Mouse (Mus musculus) lung, embryonic 16.5 days (tissue): ENCODE results near the gene Aak1. TPM values are rescaled to one million over a fixed set of nuclear protein-coding genes. Genes with fewer than 3 reads are reported as not detected.

Experiments used
- ATAC-seq: fragments of 200-750 bp; cut with Nextera tagmentation; 2 replicates; pipeline ENCODE4 v1.8.0; 2017; ENCODE audit warnings: low read depth, mild to moderate bottlenecking, moderate library complexity
- H3K27ac ChIP-seq: fragments of 300-500 bp; sonication (generic); 2 replicates; pipeline ENCODE4 v1.5.1; 2014; ENCODE audit warnings: mild to moderate bottlenecking, control low read depth, low read length
- H3K27me3 ChIP-seq: fragments of 300-500 bp; sonication (generic); 2 replicates; pipeline ENCODE4 v1.6.1; 2014; ENCODE audit warnings: low read depth, low read length, mixed read lengths; ENCODE audit not compliant: control insufficient read depth, insufficient read depth
- H3K36me3 ChIP-seq: fragments of 300-500 bp; sonication (generic); 2 replicates; pipeline ENCODE4 v1.6.1; 2014; ENCODE audit warnings: low read length; ENCODE audit not compliant: control insufficient read depth, insufficient read depth
- H3K4me1 ChIP-seq: fragments of 300-500 bp; sonication (generic); replicated peaks from 2 replicates; pipeline ENCODE4 v1.6.1; 2014; ENCODE audit warnings: low read length, mixed read lengths; ENCODE audit not compliant: control insufficient read depth, insufficient read depth
- H3K4me2 ChIP-seq: fragments of 300-500 bp; sonication (generic); 2 replicates; pipeline ENCODE4 v1.6.1; 2014; ENCODE audit warnings: low read depth, low read length, control low read depth
- H3K4me3 ChIP-seq: fragments of 300-500 bp; sonication (generic); 2 replicates; pipeline ENCODE4 v1.5.1; 2014; ENCODE audit warnings: mild to moderate bottlenecking, low read length, control low read depth
- H3K9ac ChIP-seq: fragments of 300-500 bp; sonication (generic); 2 replicates; pipeline ENCODE4 v1.6.1; 2014; ENCODE audit warnings: low read length, control low read depth
- H3K9me3 ChIP-seq: fragments of 300-500 bp; sonication (generic); 2 replicates; pipeline ENCODE4 v1.6.1; 2016; ENCODE audit warnings: low read length; ENCODE audit not compliant: control insufficient read depth
- WGBS: fragments of 180-500 bp; shearing (Covaris S2); extraction: QIAGEN DNeasy Blood & Tissue Kit; methylation state at CpG from one replicate; pipeline ENCODE4 v1.1.7; 2014; 5-methylcytosine and 5-hydroxymethylcytosine counted together
- polyA plus RNA-seq: library from polyadenylated mRNA; unstranded; fragments of >200 nt; fragmentation: Nextera tagmentation; extraction: Ambion mirVana; gene quantifications from 2 replicates; pipeline ENCODE4 v1.2.1, GENCODE M21; 2015

Aak1 gene
- polyA plus RNA-seq, 1 experiment from 2014 or later: 11.6 TPM

DNA sequence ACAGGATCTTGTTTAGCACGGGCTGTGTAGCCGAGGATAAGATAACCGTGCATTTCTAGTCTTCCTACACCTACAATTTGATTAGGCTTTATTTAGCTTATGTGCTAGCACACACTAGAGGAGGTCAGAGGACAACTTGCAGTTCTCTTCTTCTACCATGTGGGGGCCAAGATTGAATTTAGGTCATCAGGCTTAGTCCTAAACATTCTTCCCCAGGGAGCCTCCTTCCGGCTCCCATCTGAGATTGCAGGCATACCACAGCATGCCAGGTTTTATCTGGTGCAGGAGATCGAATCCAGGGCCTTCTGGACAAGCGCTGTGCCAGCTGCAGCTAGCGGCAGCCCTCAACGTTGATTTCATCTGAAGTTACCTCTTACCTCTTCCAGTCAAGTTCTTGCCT lies 32.7 kb upstream of the Aak1 start:
- Histone ChIP-seq H3K36me3 (no peaks in the 10 kb centered on the region), H3K27ac (no peak overlapping the region), H3K4me3 (no peak overlapping the region), H3K9me3 (no peaks in the 10 kb centered on the region), H3K27me3 (no peaks in the 10 kb centered on the region), H3K4me1 (no peaks in the 10 kb centered on the region), H3K4me2 (no peak overlapping the region), H3K9ac (no peak overlapping the region)
- 16% methylated on average over 8 of the region's 8 CpGs for WGBS
- no peak for ATAC-seq

DNA sequence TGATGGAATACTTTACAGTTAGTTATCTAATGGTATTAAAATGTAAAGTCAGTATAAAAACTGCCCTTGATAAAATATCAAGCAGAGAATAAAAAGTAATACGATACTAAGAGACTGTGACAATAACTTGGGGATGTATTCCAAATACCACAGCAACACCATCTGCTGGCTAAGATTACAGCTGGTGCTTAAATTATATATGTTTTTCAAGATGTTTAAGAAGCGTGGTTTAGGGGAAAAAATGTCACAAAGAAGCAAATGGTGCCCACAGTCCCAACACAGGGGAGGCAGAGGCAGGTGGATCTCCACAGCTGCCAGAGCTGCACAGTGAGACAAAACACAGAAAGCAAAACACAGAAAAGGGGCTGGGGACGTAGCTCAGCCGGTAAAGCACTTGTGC lies 30.4 kb upstream of the Aak1 start:
- H3K9me3 ChIP-seq: no peaks in the 10 kb centered on the region
- H3K4me2 ChIP-seq: no peak overlapping the region
- H3K4me3 ChIP-seq: no peak overlapping the region
- ATAC-seq: no peak
- no peaks in the 10 kb centered on the region for H3K36me3 ChIP-seq
- no peaks in the 10 kb centered on the region for H3K27me3 ChIP-seq
- no peak overlapping the region for H3K27ac ChIP-seq
- 69% methylated on average over 4 of the region's 4 CpGs for WGBS
- H3K9ac ChIP-seq: no peak overlapping the region
- H3K4me1 ChIP-seq: peaks cover 8% of the 10 kb centered on the region

DNA sequence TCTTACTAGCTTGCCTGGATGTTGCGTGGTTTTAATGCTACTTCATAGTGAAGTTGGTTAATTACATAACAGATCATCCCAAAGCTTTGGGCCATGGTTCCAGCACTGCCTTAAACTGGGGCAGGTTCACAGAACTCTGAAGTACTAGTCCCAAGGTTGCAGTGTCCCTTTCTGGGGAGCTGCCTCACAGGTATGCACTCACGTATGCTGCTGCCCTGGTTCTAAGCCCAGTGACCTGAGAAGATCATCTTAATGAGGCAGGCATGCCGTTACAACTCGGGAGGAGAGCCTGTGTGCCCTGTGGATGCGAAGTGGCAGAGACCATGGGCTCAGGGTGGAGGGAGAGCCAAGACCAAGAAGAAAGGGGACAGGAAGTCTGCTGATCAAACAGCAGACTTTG lies 29.4 kb upstream of the Aak1 start:
- H3K27ac ChIP-seq: no peak overlapping the region
- H3K9me3 ChIP-seq: no peaks in the 10 kb centered on the region
- 81% methylated on average over 5 of the region's 5 CpGs for WGBS
- H3K4me3 ChIP-seq: no peak overlapping the region
- ATAC-seq: no peak
- no peaks in the 10 kb centered on the region for H3K27me3 ChIP-seq
- peaks cover 8% of the 10 kb centered on the region for H3K4me1 ChIP-seq
- no peaks in the 10 kb centered on the region for H3K36me3 ChIP-seq
- H3K9ac ChIP-seq: no peak overlapping the region
- H3K4me2 ChIP-seq: no peak overlapping the region

DNA sequence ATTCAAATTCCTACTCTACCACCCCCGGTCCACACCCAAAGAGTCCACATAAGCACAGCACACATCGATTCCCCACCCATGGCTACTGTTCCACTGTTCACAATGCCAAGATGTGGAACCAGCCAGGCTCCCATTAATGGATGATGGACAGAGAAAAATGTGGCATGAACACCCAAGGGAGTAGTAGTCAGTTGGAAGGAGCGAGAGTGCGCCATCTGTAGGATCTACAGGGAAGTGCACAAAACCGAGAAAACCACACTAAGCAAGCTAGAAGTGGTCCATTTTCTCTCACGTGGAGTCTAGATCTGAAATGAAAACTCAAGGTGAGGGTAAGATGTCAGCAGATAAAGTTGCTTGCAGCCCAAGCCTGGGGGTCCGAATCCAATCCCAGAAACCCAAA lies 28.6 kb upstream of the Aak1 start:
- ATAC-seq: no peak
- Histone ChIP-seq H3K27me3 (no peaks in the 10 kb centered on the region), H3K36me3 (no peaks in the 10 kb centered on the region), H3K9me3 (no peaks in the 10 kb centered on the region), H3K9ac (no peak overlapping the region), H3K27ac (no peak overlapping the region), H3K4me3 (no peak overlapping the region), H3K4me2 (no peak overlapping the region), H3K4me1 (peaks cover 8% of the 10 kb centered on the region)
- WGBS: 67% methylated on average over 7 of the region's 7 CpGs

DNA sequence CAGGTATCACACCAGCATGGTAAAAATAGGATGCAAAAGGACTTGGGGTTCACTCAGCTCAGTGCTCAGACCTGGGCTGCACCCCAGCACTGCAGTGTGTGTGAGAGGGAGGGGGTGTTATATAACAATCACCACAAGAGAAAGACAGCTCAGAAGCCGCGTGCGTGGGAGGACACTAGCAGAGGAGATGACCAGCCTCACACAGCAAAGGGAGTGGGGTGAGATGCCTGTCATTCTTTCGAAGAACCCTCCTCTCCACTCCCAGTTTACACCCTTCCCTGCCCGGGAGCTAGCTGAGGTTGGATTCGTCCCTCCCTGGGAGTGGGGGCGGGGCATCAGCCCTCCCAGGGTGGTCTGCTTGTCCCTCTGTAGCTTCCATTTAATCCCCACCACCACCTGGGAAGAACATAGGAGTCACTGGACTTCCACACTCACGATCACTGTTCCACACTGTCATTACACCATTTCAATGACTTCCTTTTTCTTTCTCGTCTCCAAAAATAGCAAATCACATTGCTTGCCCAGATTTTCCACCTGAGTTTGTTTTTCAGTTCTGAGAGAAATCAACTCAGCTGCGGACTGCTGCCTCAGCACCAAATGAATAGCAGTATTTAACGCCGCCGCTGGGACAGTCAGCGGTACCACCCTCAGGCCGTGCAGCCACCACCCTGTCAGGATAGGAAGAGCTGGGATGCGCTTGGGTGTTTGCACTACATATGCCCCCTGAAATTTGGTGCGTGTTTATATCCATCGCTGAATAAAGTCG lies 26.8 kb upstream of the Aak1 start:
- Histone ChIP-seq H3K9ac (peak overlapping the region; percentile 27; the same call in 1 of the 2 replicates), H3K4me3 (peak overlapping the region; percentile 32), H3K36me3 (no peaks in the 10 kb centered on the region), H3K9me3 (no peaks in the 10 kb centered on the region), H3K27ac (no peak overlapping the region), H3K4me1 (peaks cover 8% of the 10 kb centered on the region), H3K4me2 (peak overlapping the region; percentile 54), H3K27me3 (no peaks in the 10 kb centered on the region)
- whole genome bisulfite sequencing: 3% methylated on average over 19 of the region's 19 CpGs
- peak; percentile 68 for ATAC-seq

DNA sequence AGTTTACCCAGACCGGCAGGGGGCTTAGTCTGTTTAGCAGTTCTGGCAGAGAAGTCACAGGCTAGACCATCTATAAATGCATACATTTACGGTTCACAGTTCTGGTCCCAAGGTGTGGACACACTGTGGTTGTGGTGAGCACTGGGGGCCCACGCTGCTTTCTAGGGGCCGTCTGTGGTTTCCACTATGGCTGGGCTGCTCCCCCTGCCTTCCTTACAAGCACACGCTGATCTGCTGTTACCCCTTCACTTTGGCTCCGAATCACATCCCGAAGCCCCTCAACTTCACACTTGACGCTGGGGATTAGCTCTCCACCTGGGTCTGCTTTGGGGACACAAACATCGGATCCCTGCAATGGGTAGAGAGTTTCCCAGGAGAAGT lies 26.3 kb upstream of the Aak1 start:
- peaks cover 8% of the 10 kb centered on the region for H3K4me1 ChIP-seq
- H3K4me2 ChIP-seq: peak overlapping the region; percentile 54; the same call in 1 of the 2 replicates
- ATAC-seq: peak; percentile 20; the same call in 1 of the 2 replicates
- no peak overlapping the region for H3K27ac ChIP-seq
- H3K9me3 ChIP-seq: no peaks in the 10 kb centered on the region
- whole genome bisulfite sequencing: 21% methylated on average over 9 of the region's 9 CpGs
- no peaks in the 10 kb centered on the region for H3K36me3 ChIP-seq
- no peaks in the 10 kb centered on the region for H3K27me3 ChIP-seq
- no peak overlapping the region for H3K4me3 ChIP-seq
- H3K9ac ChIP-seq: no peak overlapping the region

DNA sequence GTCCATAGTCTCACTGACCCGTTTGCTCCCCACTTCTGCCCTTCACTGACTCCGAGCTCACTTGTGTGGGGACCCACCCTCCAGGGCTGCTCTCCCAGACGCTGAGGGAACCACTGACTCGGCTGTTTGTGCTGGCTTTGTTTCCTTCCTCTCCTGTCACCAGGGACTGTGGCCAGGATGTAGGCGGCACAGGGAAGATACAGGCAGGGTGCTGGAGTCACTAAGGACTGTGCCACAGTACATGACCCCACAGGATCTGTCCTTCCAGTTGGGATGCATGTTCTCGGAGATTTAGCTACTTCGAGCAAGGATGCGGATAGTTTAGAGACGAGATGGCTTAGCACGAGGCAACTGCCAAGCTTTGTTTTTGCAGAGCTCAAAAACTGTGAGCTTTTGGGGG lies 25.5 kb upstream of the Aak1 start:
- no peak overlapping the region for H3K27ac ChIP-seq
- peaks cover 8% of the 10 kb centered on the region for H3K4me1 ChIP-seq
- H3K36me3 ChIP-seq: no peaks in the 10 kb centered on the region
- H3K4me3 ChIP-seq: no peak overlapping the region
- H3K4me2 ChIP-seq: no peak overlapping the region
- WGBS: 33% methylated on average over 10 of the region's 10 CpGs
- no peak overlapping the region for H3K9ac ChIP-seq
- no peaks in the 10 kb centered on the region for H3K27me3 ChIP-seq
- no peaks in the 10 kb centered on the region for H3K9me3 ChIP-seq
- no peak for ATAC-seq

DNA sequence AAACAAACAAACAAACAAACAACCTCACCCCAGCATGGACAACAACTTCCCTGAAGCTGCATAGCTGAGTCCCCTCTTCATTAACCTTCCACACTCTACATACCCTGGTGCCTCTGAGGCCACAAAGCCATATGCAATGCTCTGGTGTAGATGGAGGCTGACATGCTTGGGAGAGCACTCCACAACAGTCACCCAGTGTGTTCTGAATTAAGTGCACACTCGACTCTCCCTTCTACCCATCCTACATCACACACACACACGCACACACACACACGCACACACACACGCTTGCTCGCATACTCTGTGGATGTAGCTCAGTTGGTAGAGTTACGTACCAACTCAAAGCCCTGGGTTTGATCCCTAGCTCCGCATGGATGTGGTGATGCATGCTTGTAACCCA lies 24.9 kb upstream of the Aak1 start:
- Histone ChIP-seq H3K36me3 (no peaks in the 10 kb centered on the region), H3K4me3 (no peak overlapping the region), H3K9me3 (no peaks in the 10 kb centered on the region), H3K4me2 (no peak overlapping the region), H3K27me3 (no peaks in the 10 kb centered on the region), H3K9ac (no peak overlapping the region), H3K4me1 (peaks cover 8% of the 10 kb centered on the region), H3K27ac (no peak overlapping the region)
- 88% methylated on average over 7 of the region's 7 CpGs for WGBS
- no peak for ATAC-seq

DNA sequence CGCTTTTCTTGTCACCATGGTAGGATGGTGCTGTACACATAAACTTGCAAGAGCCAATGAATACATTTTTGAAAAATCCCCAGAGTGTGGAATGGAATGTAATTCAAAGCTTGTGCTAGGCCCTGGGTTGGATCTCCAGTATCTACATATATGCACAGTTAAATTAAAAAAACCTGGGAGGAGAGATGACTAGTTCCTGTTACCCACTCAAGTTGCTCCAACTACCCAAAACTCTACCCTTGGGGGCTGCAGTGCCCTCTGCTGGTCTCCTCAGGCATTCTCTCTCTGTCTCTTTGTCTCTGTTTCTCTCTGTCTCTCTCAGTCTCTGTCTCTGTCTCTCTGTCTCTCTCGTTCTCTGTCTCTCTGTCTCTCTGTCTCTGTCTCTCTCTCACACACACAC lies 21.9 kb upstream of the Aak1 start:
- Histone ChIP-seq H3K9me3 (no peaks in the 10 kb centered on the region), H3K4me2 (no peak overlapping the region), H3K27me3 (no peaks in the 10 kb centered on the region), H3K9ac (no peak overlapping the region), H3K27ac (no peak overlapping the region), H3K4me3 (no peak overlapping the region), H3K36me3 (no peaks in the 10 kb centered on the region), H3K4me1 (peaks cover 9% of the 10 kb centered on the region)
- no peak for ATAC-seq
- 88% methylated on average over 2 of the region's 2 CpGs for WGBS

DNA sequence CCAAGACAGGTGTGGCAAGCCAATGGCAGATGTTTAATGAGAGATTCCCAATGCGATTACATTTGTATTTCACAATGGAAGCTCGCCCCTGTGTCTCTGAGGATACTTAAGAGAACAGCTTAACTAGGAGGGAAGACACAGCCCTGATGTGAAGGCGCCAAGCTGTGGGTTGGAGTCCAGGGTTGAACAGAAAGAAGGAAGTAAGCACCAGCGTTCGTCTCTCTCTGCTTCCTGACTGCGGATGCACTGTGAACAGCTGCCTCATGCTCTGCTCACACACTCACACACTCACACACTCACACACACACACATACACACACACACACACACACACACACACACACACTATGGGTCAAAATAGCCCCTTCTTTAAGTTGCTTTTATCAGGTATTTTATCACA lies 19.5 kb upstream of the Aak1 start:
- no peaks in the 10 kb centered on the region for H3K9me3 ChIP-seq
- H3K9ac ChIP-seq: no peak overlapping the region
- WGBS: 78% methylated on average over 6 of the region's 6 CpGs
- no peak overlapping the region for H3K4me3 ChIP-seq
- H3K27me3 ChIP-seq: no peaks in the 10 kb centered on the region
- H3K4me2 ChIP-seq: no peak overlapping the region
- no peak overlapping the region for H3K27ac ChIP-seq
- peaks cover 10% of the 10 kb centered on the region for H3K4me1 ChIP-seq
- no peaks in the 10 kb centered on the region for H3K36me3 ChIP-seq
- ATAC-seq: no peak
